Comparison of ENCODE assay signal across 8 mouse cellular contexts in the genomic region with DNA sequence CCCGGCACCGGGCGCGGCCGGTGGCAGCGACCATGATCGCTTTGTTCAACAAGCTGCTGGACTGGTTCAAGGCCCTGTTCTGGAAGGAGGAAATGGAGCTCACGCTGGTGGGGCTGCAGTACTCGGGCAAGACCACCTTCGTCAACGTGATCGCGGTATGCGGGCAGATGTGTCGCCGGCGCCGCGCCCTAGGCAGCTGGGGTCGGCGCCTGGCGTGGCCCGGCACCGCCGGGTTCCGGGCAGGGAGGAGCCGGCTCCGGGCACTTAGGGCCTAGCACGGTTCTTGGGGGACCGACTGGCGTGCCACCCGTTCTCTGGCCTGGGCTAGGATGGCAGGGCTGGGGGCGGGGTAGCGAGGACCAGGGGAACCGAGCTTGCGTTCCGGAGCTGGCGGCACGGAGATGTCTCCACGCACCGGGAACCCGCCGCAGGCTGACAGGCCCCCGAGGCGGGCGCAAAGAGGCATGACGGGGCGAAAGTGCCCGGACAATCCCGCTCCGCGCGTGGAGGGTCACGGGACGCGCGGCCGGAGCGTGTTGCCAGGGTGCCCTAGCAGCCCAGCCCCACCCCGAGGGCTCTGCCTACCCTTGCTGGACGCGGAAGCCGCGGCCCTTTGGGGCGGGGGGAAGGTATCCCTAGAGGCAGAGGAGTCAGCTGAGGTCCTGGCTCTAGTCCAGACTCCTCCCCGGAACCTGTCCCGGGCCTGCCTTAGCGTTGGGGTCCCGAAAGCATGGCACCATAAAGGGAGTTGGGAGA. TPM values are rescaled to one million over a fixed set of nuclear protein-coding genes. Genes with fewer than 3 reads are reported as not detected.
DNase-seq lines count a peak whose midpoint lies in the region; ATAC-seq lines count a peak whose summit lies in the region.

No protein-coding gene starts in this region.

- peak; percentile 59 for ATAC-seq in erythroid progenitor cell, adult 5-6 weeks (replicated peaks; ENCODE audit: low FRiP score, poor library complexity, severe bottlenecking)
- ATAC-seq in heart, embryonic 14.5 days (ENCODE audit: insufficient number of reproducible peaks, insufficient read depth, low FRiP score, low read depth): peak; percentile 75
- ATAC-seq in liver, embryonic 13.5 days (ENCODE audit: low read depth): peak; percentile 70

- peak overlapping the region; percentile 91 for H3K9ac ChIP-seq in heart, embryonic 14.5 days (ENCODE audit: low read length)
- peak overlapping the region; percentile 90 for H3K9ac ChIP-seq in liver, embryonic 13.5 days

- H3K4me1 ChIP-seq in brown adipose tissue, adult 24 weeks (ENCODE audit: control insufficient read depth, insufficient read depth, insufficient read length, low read length): no peaks in the 10 kb centered on the region; the same call in 1 of the 2 replicates
- H3K4me1 ChIP-seq in heart, embryonic 14.5 days (ENCODE audit: control insufficient read depth in 2 of 2, insufficient read depth in 2 of 2, low read length in 2 of 2): peaks cover 7 to 8% of the 10 kb centered on the region in 2 experiments
- H3K4me1 ChIP-seq in liver, embryonic 13.5 days (replicated peaks): peaks cover 28% of the 10 kb centered on the region

- H3K4me2 ChIP-seq in heart, embryonic 14.5 days (ENCODE audit: low read length): peak overlapping the region; percentile 93
- H3K4me2 ChIP-seq in liver, embryonic 13.5 days: peak overlapping the region; percentile 100

- peak overlapping the region; percentile 96 for H3K4me3 ChIP-seq in brown adipose tissue, adult 24 weeks (ENCODE audit: insufficient read depth, low read depth, low read length)
- H3K4me3 ChIP-seq in heart, embryonic 14.5 days (ENCODE audit: control insufficient read depth in 1 of 2, insufficient read depth in 1 of 2, low read depth in 1 of 2, low read length in 2 of 2): peak overlapping the region; percentile 93 to 98
- H3K4me3 ChIP-seq in liver, embryonic 13.5 days (replicated peaks): peak overlapping the region; percentile 84

- WGBS in heart, embryonic 14.5 days: under 1% methylated on average over 69 of the region's 69 CpGs
- under 1% methylated on average over 69 of the region's 69 CpGs for WGBS in liver, embryonic 13.5 days (ENCODE audit: insufficient replicate concordance)

- peak; percentile 61 for DNase-seq in CD4-positive, CD25-positive, alpha-beta regulatory T cell, adult 2 months (ENCODE audit: low read depth, low spot score)
- DNase-seq in kidney, postnatal 10 days: peak; percentile 94
- DNase-seq in liver, embryonic 13.5 days: peak; percentile 59
- DNase-seq in naive thymus-derived CD4-positive, alpha-beta T cell, adult 2 months (ENCODE audit: low read depth): peak; percentile 60
- peak; percentile 79 to 87 for DNase-seq in spleen, postnatal 4 days (ENCODE audit: low spot score in 2 of 2)

- H3K27me3 ChIP-seq in heart, embryonic 14.5 days (ENCODE audit: control insufficient read depth, insufficient read depth, low read length): peaks cover 35% of the 10 kb centered on the region
- no peaks in the 10 kb centered on the region for H3K27me3 ChIP-seq in liver, embryonic 13.5 days

- peaks cover 8% of the 10 kb centered on the region; the same call in 1 of the 2 replicates for H3K36me3 ChIP-seq in heart, embryonic 14.5 days (ENCODE audit: control insufficient read depth, insufficient read depth, low read length)
- H3K36me3 ChIP-seq in liver, embryonic 13.5 days: peaks cover 13% of the 10 kb centered on the region

- H3K9me3 ChIP-seq in heart, embryonic 14.5 days (ENCODE audit: control insufficient read depth, low read length): no peaks in the 10 kb centered on the region
- no peaks in the 10 kb centered on the region for H3K9me3 ChIP-seq in liver, embryonic 13.5 days (replicated peaks)

- peak overlapping the region; percentile 84 for H3K27ac ChIP-seq in brown adipose tissue, adult 24 weeks (replicated peaks; ENCODE audit: low read depth, low read length)
- H3K27ac ChIP-seq in heart, embryonic 14.5 days (replicated peaks in 1 of 2; ENCODE audit: control insufficient read depth in 1 of 2, insufficient read depth in 1 of 2, low read depth in 2 of 2, low read length in 2 of 2): peak overlapping the region; percentile 76 to 81
- H3K27ac ChIP-seq in liver, embryonic 13.5 days: peak overlapping the region; percentile 77

RNA-seq across cellular contexts. Expression of a gene that starts 0.5 kb away (rescaled TPM):
- polyA plus RNA-seq in brown adipose tissue, adult 24 weeks (2012; ENCODE audit: insufficient read depth, insufficient read length, missing spikeins): 30.3 and 32.7 TPM in 2 replicates
- total RNA-seq in erythroid progenitor cell, adult 5-6 weeks (2015; ENCODE audit: low replicate concordance): 19.3 and 21.3 TPM in 2 replicates
- 12.3 and 17.8 TPM in 2 replicates for total RNA-seq in erythroid progenitor cell, adult 5-6 weeks (2017; ENCODE audit: low replicate concordance)
- 34.3 and 37.2 TPM in 2 replicates for polyA plus RNA-seq in heart, embryonic 14.5 days (2014; fragmentation: Nextera tagmentation; extraction: Ambion mirVana)
- polyA plus RNA-seq in liver, embryonic 13.5 days (2015; fragmentation: Nextera tagmentation; extraction: Ambion mirVana): 8.9 and 10.5 TPM in 2 replicates

RNA-seq across cellular contexts. Expression of a gene that starts 14.6 kb away (rescaled TPM):
- polyA plus RNA-seq in brown adipose tissue, adult 24 weeks (2012; ENCODE audit: insufficient read depth, insufficient read length, missing spikeins): 0.58 and 0.79 TPM in 2 replicates
- total RNA-seq in erythroid progenitor cell, adult 5-6 weeks (2015; ENCODE audit: low replicate concordance): 8.3 and 12.2 TPM in 2 replicates
- 10.8 and 11.9 TPM in 2 replicates for total RNA-seq in erythroid progenitor cell, adult 5-6 weeks (2017; ENCODE audit: low replicate concordance)
- 0.54 and 0.63 TPM in 2 replicates for polyA plus RNA-seq in heart, embryonic 14.5 days (2014; fragmentation: Nextera tagmentation; extraction: Ambion mirVana)
- 16.0 and 17.9 TPM in 2 replicates for polyA plus RNA-seq in liver, embryonic 13.5 days (2015; fragmentation: Nextera tagmentation; extraction: Ambion mirVana)

RNA-seq across cellular contexts. Expression of a gene that starts 20.4 kb away (rescaled TPM):
- not detected in 2 replicates for polyA plus RNA-seq in brown adipose tissue, adult 24 weeks (2012; ENCODE audit: insufficient read depth, insufficient read length, missing spikeins)
- total RNA-seq in erythroid progenitor cell, adult 5-6 weeks (2015; ENCODE audit: low replicate concordance): not detected in 2 replicates
- not detected in 2 replicates for total RNA-seq in erythroid progenitor cell, adult 5-6 weeks (2017; ENCODE audit: low replicate concordance)
- not detected in 2 replicates for polyA plus RNA-seq in heart, embryonic 14.5 days (2014; fragmentation: Nextera tagmentation; extraction: Ambion mirVana)
- not detected in 2 replicates for polyA plus RNA-seq in liver, embryonic 13.5 days (2015; fragmentation: Nextera tagmentation; extraction: Ambion mirVana)

RNA-seq across cellular contexts. Expression of a gene that starts 42.0 kb away (rescaled TPM):
- 21.2 and 21.5 TPM in 2 replicates for polyA plus RNA-seq in brown adipose tissue, adult 24 weeks (2012; ENCODE audit: insufficient read depth, insufficient read length, missing spikeins)
- total RNA-seq in erythroid progenitor cell, adult 5-6 weeks (2015; ENCODE audit: low replicate concordance): not detected in 2 replicates
- total RNA-seq in erythroid progenitor cell, adult 5-6 weeks (2017; ENCODE audit: low replicate concordance): not detected in 2 replicates
- polyA plus RNA-seq in heart, embryonic 14.5 days (2014; fragmentation: Nextera tagmentation; extraction: Ambion mirVana): 2.0 and 2.5 TPM in 2 replicates
- polyA plus RNA-seq in liver, embryonic 13.5 days (2015; fragmentation: Nextera tagmentation; extraction: Ambion mirVana): 0.05 and 0.15 TPM in 2 replicates

Comparison
In these comparisons a context has a peak if more than half of its experiments do, and no peak if none do; other contexts are left out.
1. Peak in every context shown above with its lines: DNase-seq, ATAC-seq, H3K4me3 ChIP-seq and H3K27ac ChIP-seq.